Mouse (Mus musculus) neutrophil, adult 65 days (primary cell): Measurements from ENCODE around the gene E330017A01Rik. TPM values are rescaled to one million over a fixed set of nuclear protein-coding genes. Genes with fewer than 3 reads are reported as not detected.

ENCODE experiments used
- total RNA-seq: library from RNA; stranded (reverse); gene quantifications from 2 replicates; pipeline ENCODE4 v1.2.4, GENCODE M21; 2023

E330017A01Rik gene
- not detected in 2 replicates for total RNA-seq

DNA sequence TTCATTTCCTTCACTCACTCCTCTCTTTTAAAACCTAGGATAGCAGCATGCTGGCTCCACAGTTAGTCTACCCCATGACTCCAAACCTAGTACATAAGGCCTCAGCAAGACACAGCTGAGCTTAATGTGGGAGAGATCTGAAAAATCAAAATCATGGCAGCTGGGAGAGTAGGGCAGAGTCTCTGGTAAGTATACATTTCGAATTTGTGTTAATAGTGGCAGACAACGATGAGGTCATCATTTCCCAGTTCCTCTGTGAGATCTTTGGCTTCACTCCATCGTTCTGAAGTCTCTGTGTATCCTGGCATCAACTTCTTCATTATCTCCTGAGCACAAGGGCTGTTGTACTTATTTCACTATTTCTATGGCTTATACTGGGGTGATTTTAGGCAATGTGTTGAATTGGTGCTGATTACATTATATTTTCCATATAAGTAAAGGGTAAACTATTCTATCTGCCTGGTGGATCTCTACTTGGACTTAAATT lies at the start of gene E330017A01Rik:
TSS of gene E330017A01Rik (minus strand) at position 51 of the 487 bp plus-strand sequence.

DNA sequence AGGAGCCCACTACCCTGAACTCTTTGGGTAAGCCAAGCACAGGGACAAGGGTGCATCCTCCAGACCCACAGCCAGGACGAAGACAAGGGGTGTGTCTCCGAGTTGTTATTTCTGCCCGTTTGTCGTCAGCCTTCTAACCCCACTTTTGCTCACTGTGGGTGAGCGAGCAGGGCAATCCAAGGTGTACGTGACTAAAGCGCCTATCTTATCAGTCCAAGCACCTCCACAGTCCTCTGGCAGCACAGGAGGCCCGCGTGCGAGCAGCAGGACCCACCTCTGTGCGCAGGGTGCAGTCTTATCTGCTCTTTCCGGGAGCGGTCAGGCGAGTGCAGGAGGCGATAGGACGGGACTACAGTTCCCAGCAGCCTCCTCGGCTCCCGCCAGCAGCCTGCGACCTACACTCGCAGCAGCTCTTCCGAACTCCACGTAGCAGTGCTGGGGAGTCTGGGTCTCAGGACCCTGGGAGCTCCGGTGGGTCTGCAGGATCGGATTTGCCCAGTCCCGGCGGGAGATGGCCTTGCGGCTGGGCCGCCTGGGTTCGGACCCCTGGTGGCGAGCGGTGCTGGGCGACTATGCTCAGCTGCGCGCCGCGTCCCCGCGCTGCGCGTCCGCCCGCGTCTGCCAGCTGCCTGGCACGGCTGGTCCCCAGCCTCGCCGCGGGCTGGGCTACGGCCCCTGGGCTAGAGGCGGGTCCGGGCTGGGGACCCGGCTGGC lies 31.5 kb upstream of the E330017A01Rik start, which contains the start of gene Cpox:
TSS of gene Cpox (plus strand) at position 376 of the 714 bp plus-strand sequence.

GRCm38 (mm10) chr16:58616878-58617277 lies 21.7 kb downstream of the E330017A01Rik start, which contains the start of gene Gm813:
Gene Gm813 (minus strand): TSS chr16:58616978.

Other genes with a start within 250 kb of the E330017A01Rik start
- 0.54 and 0.95 TPM in 2 replicates for gene Dcbld2, start 230.3 kb downstream of the E330017A01Rik start, total RNA-seq
- 143 and 173 TPM in 2 replicates for gene St3gal6, start 114.5 kb downstream of the E330017A01Rik start, total RNA-seq
- gene Gm813, start 21.8 kb downstream of the E330017A01Rik start, total RNA-seq, result not detected in 2 replicates
- gene Cpox, start 31.6 kb upstream of the E330017A01Rik start, total RNA-seq, result 5.4 and 9.7 TPM in 2 replicates
- gene Gpr15, start 80.3 kb upstream of the E330017A01Rik start, total RNA-seq, result 0.25 and 0.95 TPM in 2 replicates
- 29.3 and 30.6 TPM in 2 replicates for gene Cldnd1, start 89.2 kb upstream of the E330017A01Rik start, total RNA-seq
- not detected in 2 replicates for gene Olfr172, start 124.4 kb upstream of the E330017A01Rik start, total RNA-seq
- gene Olfr173, start 161.5 kb upstream of the E330017A01Rik start, total RNA-seq, result not detected in 2 replicates
- not detected in 2 replicates for gene Olfr175-ps1, start 188.0 kb upstream of the E330017A01Rik start, total RNA-seq
- gene Olfr177, start 236.0 kb upstream of the E330017A01Rik start, total RNA-seq, result not detected in 2 replicates